Mouse (Mus musculus) lung, adult 2 months (tissue): ENCODE results near the gene Sept4.

Experiments used
- CTCF ChIP-seq: fragments of 200-500 bp; IDR thresholded peaks from 2 replicates; pipeline ENCODE4 v1.5.1; 2011; ENCODE audit warnings: mild to moderate bottlenecking, low read length, control low read depth; ENCODE audit not compliant: insufficient read depth
- POLR2A ChIP-seq: fragments of 200-500 bp; IDR thresholded peaks from 2 replicates; pipeline ENCODE4 v1.6.1; 2011; ENCODE audit warnings: low read depth, mild to moderate bottlenecking, control low read depth, low read length, borderline replicate concordance; ENCODE audit errors: extremely low read depth

- TF ChIP-seq CTCF, result no peak
- no peak for TF ChIP-seq POLR2A
These were observed 13.4 kb downstream of the Sept4 start for GRCm38 (mm10) chr11:87581933-87582710.
